10 mouse cellular contexts compared by ENCODE assay signal in the genomic region with DNA sequence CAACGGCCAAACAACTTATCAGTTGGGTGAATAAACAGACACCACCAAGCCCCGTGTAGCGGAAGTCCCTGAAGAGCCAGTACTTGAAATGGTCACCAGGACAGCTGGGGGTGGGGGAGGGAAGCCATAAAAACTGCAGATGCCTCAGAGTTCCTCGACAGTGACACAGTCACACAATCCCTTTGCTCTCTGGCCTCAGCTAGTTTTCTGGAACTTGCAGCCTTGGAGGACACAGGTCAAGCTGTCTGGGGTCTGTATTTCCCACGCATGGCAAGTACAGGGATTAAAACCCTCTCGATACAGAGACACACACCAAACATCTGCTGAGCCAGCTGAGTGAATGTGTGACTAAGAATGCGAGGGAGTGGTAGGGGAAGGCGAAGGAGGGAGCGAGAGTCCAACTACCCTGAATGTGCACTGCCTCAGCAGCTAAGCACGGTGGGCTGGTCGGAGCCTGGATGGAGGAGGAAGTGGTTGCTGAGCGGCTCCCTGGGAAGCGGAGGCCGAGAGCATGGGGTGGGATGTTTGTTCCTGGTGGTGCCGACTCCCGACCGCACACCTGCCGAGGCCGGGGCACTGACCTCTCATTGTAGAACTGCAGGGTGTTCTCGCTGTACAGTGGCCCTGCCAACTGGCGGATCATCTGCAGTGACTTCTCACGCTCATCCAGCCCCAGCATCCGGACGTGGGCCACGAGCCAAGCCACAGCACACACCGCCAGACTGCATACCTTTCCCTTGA. TPM values are rescaled to one million over a fixed set of nuclear protein-coding genes. Genes with fewer than 3 reads are reported as not detected.
A peak's percentile ranks its signal among the peaks of the same experiment; 100 is the strongest.
DNase-seq lines count a peak whose midpoint lies in the region; ATAC-seq and TF ChIP-seq lines count a peak whose summit lies in the region.
"Had no signal": no experiment of that assay in that cellular context is flagged by ENCODE, and none has a peak within 500 bp of the region (broad histone marks: within the 10 kb centered on the region; RNA-seq: fewer than 3 reads in every experiment).

No protein-coding gene starts in this region.

- no peak for DNase-seq in spleen, adult 2 months (ENCODE audit: low read depth in 1 of 2, low spot score in 2 of 2)
- DNase-seq in spleen, postnatal 36 days (ENCODE audit: low spot score in 2 of 2), result no peak
- DNase-seq in left cerebral cortex, postnatal 4 days, result peak; percentile 32
- peak; percentile 60 for DNase-seq in ovary, postnatal 36 days (ENCODE audit: low spot score)
- DNase-seq in adrenal gland, adult 18-20 months (ENCODE audit: low spot score in 2 of 2), result no peak

- no peak for TF ChIP-seq POLR2A in spleen, adult 2 months (IDR thresholded peaks at IDR 0.05; ENCODE audit: low read depth, low read length)

- intact Hi-C loops in left cerebral cortex, postnatal 4 days (cut with DNase I), result no loop called here

- WGBS in spleen, adult 2 months, result 43% methylated on average over 26 of the region's 26 CpGs
- 64% methylated on average over 26 of the region's 26 CpGs for WGBS in heart, embryonic 13.5 days
- 83% methylated on average over 26 of the region's 26 CpGs for WGBS in forebrain, embryonic 16.5 days

- H3K4me2 ChIP-seq in heart, embryonic 13.5 days, result no peak overlapping the region
- no peak overlapping the region for H3K4me2 ChIP-seq in forebrain, embryonic 16.5 days (ENCODE audit: low read length)

- H3K4me3 ChIP-seq in spleen, adult 2 months (ENCODE audit: extremely low read depth, insufficient read depth, insufficient read length), result no peak overlapping the region
- no peak overlapping the region for H3K4me3 ChIP-seq in heart, embryonic 13.5 days
- no peak overlapping the region for H3K4me3 ChIP-seq in forebrain, embryonic 16.5 days (replicated peaks; ENCODE audit: low read length)

- no peak for TF ChIP-seq CTCF in spleen, adult 2 months (IDR thresholded peaks at IDR 0.05; ENCODE audit: extremely low read depth, insufficient read depth, insufficient read length, insufficient replicate concordance)

- no peaks in the 10 kb centered on the region; the same call in 1 of the 2 replicates for H3K4me1 ChIP-seq in spleen, adult 2 months (ENCODE audit: control insufficient read depth, insufficient read depth, insufficient read length)
- H3K4me1 ChIP-seq in heart, embryonic 13.5 days, result peaks cover 43% of the 10 kb centered on the region
- no peaks in the 10 kb centered on the region for H3K4me1 ChIP-seq in forebrain, embryonic 16.5 days (replicated peaks; ENCODE audit: control insufficient read depth, insufficient read depth, low read length)

- ATAC-seq in heart, embryonic 13.5 days (ENCODE audit: extremely low read depth, insufficient number of reproducible peaks, low FRiP score, low TSS enrichment), result no peak
- no peak for ATAC-seq in inflammation-experienced regulatory T-cells, adult 6 months
- no peak for ATAC-seq in forebrain, embryonic 16.5 days

- no peaks in the 10 kb centered on the region for H3K9me3 ChIP-seq in heart, embryonic 13.5 days
- no peaks in the 10 kb centered on the region for H3K9me3 ChIP-seq in forebrain, embryonic 16.5 days (ENCODE audit: control insufficient read depth, low read length)

- peak overlapping the region; percentile 22; the same call in 1 of the 2 replicates for H3K27ac ChIP-seq in spleen, adult 2 months (ENCODE audit: insufficient read depth, low read length)
- H3K27ac ChIP-seq in heart, embryonic 13.5 days (replicated peaks), result peak overlapping the region; percentile 77
- no peak overlapping the region for H3K27ac ChIP-seq in forebrain, embryonic 16.5 days (ENCODE audit: low read length)

- H3K27me3 ChIP-seq in spleen, adult 2 months (ENCODE audit: control insufficient read depth, insufficient read depth, low read length), result no peaks in the 10 kb centered on the region
- no peaks in the 10 kb centered on the region for H3K27me3 ChIP-seq in heart, embryonic 13.5 days (replicated peaks)
- H3K27me3 ChIP-seq in forebrain, embryonic 16.5 days (replicated peaks; ENCODE audit: control insufficient read depth, insufficient read depth, low read length), result no peaks in the 10 kb centered on the region

- H3K9ac ChIP-seq in heart, embryonic 13.5 days, result peak overlapping the region; percentile 42
- no peak overlapping the region for H3K9ac ChIP-seq in forebrain, embryonic 16.5 days (replicated peaks; ENCODE audit: low read depth, low read length)

- peaks cover 28% of the 10 kb centered on the region for H3K36me3 ChIP-seq in spleen, adult 2 months (ENCODE audit: control insufficient read depth, insufficient read depth, low read length)
- H3K36me3 ChIP-seq in heart, embryonic 13.5 days, result peaks cover 84% of the 10 kb centered on the region
- peaks cover 23% of the 10 kb centered on the region for H3K36me3 ChIP-seq in forebrain, embryonic 16.5 days (ENCODE audit: control insufficient read depth, insufficient read depth)

RNA-seq across cellular contexts. Expression of a gene that starts 8.1 kb away (rescaled TPM):
- 0.07 and 0.27 TPM in 2 replicates for polyA plus RNA-seq in spleen, adult 2 months (2012; rRNA removed)
- polyA plus RNA-seq in heart, embryonic 13.5 days (2015; fragmentation: Nextera tagmentation; extraction: Ambion mirVana), result not detected in 2 replicates
- total RNA-seq in left cerebral cortex, postnatal 4 days (2021), result not detected
- total RNA-seq in adrenal gland, adult 18-20 months (2021), result not detected
- not detected for polyA plus RNA-seq in inflammation-experienced regulatory T-cells, adult 6 months (2017; shearing (Covaris generic))
- not detected in 2 replicates for polyA plus RNA-seq in forebrain, embryonic 16.5 days (2015; fragmentation: Nextera tagmentation; extraction: Ambion mirVana)
- total RNA-seq: left cerebral cortex, postnatal 36 days had no signal
- polyA plus RNA-seq: brain, embryonic 14.5 days had no signal

RNA-seq across cellular contexts. Expression of a gene that starts 20.1 kb away (rescaled TPM):
- polyA plus RNA-seq in spleen, adult 2 months (2012; rRNA removed), result 53.6 and 69.1 TPM in 2 replicates
- polyA plus RNA-seq in heart, embryonic 13.5 days (2015; fragmentation: Nextera tagmentation; extraction: Ambion mirVana), result 35.1 and 37.4 TPM in 2 replicates
- total RNA-seq in left cerebral cortex, postnatal 4 days (2021), result 10 to 100 TPM; 96.8 to 99.4 TPM
- 10 to 100 TPM; 46.1 to 49.2 TPM for total RNA-seq in adrenal gland, adult 18-20 months (2021)
- polyA plus RNA-seq in inflammation-experienced regulatory T-cells, adult 6 months (2017; shearing (Covaris generic)), result 10 to 100 TPM; 23.8 to 32.5 (median 28.3) TPM
- 88.8 and 93.7 TPM in 2 replicates for polyA plus RNA-seq in forebrain, embryonic 16.5 days (2015; fragmentation: Nextera tagmentation; extraction: Ambion mirVana)

RNA-seq across cellular contexts. Expression of a gene that starts 26.8 kb away (rescaled TPM):
- polyA plus RNA-seq in spleen, adult 2 months (2012; rRNA removed), result 83.1 and 107 TPM in 2 replicates
- polyA plus RNA-seq in heart, embryonic 13.5 days (2015; fragmentation: Nextera tagmentation; extraction: Ambion mirVana), result 165 and 167 TPM in 2 replicates
- 100 to 1,000 TPM; 131 to 145 TPM for total RNA-seq in left cerebral cortex, postnatal 4 days (2021)
- 100 to 1,000 TPM; 114 to 118 TPM for total RNA-seq in adrenal gland, adult 18-20 months (2021)
- polyA plus RNA-seq in inflammation-experienced regulatory T-cells, adult 6 months (2017; shearing (Covaris generic)), result 10 to 100 TPM; 12.9 to 20.6 (median 15.5) TPM
- polyA plus RNA-seq in forebrain, embryonic 16.5 days (2015; fragmentation: Nextera tagmentation; extraction: Ambion mirVana), result 197 and 201 TPM in 2 replicates

RNA-seq across cellular contexts. Expression of a gene that starts 31.3 kb away (rescaled TPM):
- polyA plus RNA-seq in spleen, adult 2 months (2012; rRNA removed), result 19.8 and 20.7 TPM in 2 replicates
- polyA plus RNA-seq in heart, embryonic 13.5 days (2015; fragmentation: Nextera tagmentation; extraction: Ambion mirVana), result 30.0 and 32.0 TPM in 2 replicates
- total RNA-seq in left cerebral cortex, postnatal 4 days (2021), result 1,000 to 10,000 TPM; 1,274 to 1,289 TPM
- total RNA-seq in adrenal gland, adult 18-20 months (2021), result 10 to 100 TPM; 90.2 to 91.0 TPM
- 1 to 10 TPM; 1.3 to 6.3 (median 5.2) TPM for polyA plus RNA-seq in inflammation-experienced regulatory T-cells, adult 6 months (2017; shearing (Covaris generic))
- 177 and 182 TPM in 2 replicates for polyA plus RNA-seq in forebrain, embryonic 16.5 days (2015; fragmentation: Nextera tagmentation; extraction: Ambion mirVana)

RNA-seq across cellular contexts. Expression of a gene that starts 45.0 kb away (rescaled TPM):
- polyA plus RNA-seq in spleen, adult 2 months (2012; rRNA removed), result not detected in 2 replicates
- polyA plus RNA-seq in heart, embryonic 13.5 days (2015; fragmentation: Nextera tagmentation; extraction: Ambion mirVana), result 0.12 TPM in 1 of 2 replicates, not detected in the other
- total RNA-seq in left cerebral cortex, postnatal 4 days (2021), result not detected
- total RNA-seq in adrenal gland, adult 18-20 months (2021), result not detected
- not detected for polyA plus RNA-seq in inflammation-experienced regulatory T-cells, adult 6 months (2017; shearing (Covaris generic))
- polyA plus RNA-seq in forebrain, embryonic 16.5 days (2015; fragmentation: Nextera tagmentation; extraction: Ambion mirVana), result not detected in 2 replicates
- total RNA-seq: left cerebral cortex, postnatal 36 days had no signal
- polyA plus RNA-seq: brain, embryonic 14.5 days had no signal

Comparison
In these comparisons a context has a peak if more than half of its experiments do, and no peak if none do; other contexts are left out.
1. DNase-seq: peak in left cerebral cortex, postnatal 4 days (single experiment) and ovary, postnatal 36 days (single experiment); none in spleen, adult 2 months (0 of 2), spleen, postnatal 36 days (0 of 2) and adrenal gland, adult 18-20 months (0 of 2).